Mouse (Mus musculus): ENCODE measurements around the gene Tor1b. TPM values are rescaled to one million over a fixed set of nuclear protein-coding genes. Genes with fewer than 3 reads are reported as not detected.

Tor1b gene
- 35.5 and 41.7 TPM in 2 replicates for polyA plus RNA-seq (2012; rRNA removed)

GRCm38 (mm10) chr2:30952824-30953490 lies at the start of gene Tor1b:
TSS of gene Tor1b (plus strand) at chr2:30952959.
- under 1% methylated on average over 60 of the region's 60 CpGs for WGBS
- Histone ChIP-seq H3K4me3 (ENCODE audit: control insufficient read depth, insufficient read depth, low read length) (peak within 1 kb of the TSS; percentile 55), H3K27me3 (ENCODE audit: control insufficient read depth, insufficient read depth, low read length) (no peaks in the 10 kb centered on the region), H3K27ac (ENCODE audit: control insufficient read depth, insufficient read depth, low read length) (no peak within 1 kb of the TSS), H3K4me1 (replicated peaks; ENCODE audit: control insufficient read depth, insufficient read depth, low read length) (peaks cover 19% of the 10 kb centered on the region), H3K36me3 (ENCODE audit: control insufficient read depth, insufficient read depth, low read length) (peaks cover 17% of the 10 kb centered on the region)
- TF ChIP-seq POLR2A (IDR thresholded peaks at IDR 0.05; ENCODE audit: control insufficient read depth, extremely low read depth, insufficient read depth, low read length, poor library complexity), result peak; percentile 95
- TF ChIP-seq CTCF (IDR thresholded peaks at IDR 0.05; ENCODE audit: borderline replicate concordance, control insufficient read depth, extremely low read depth, insufficient read depth, low read length, poor library complexity), result 0 out of 2 replicates have a peak, but pooled peaks have one; percentile 37
- peak; percentile 81 for DNase-seq

- Histone ChIP-seq H3K36me3 (ENCODE audit: control insufficient read depth, insufficient read depth, low read length) (no peaks in the 10 kb centered on the region), H3K4me1 (replicated peaks; ENCODE audit: control insufficient read depth, insufficient read depth, low read length) (no peaks in the 10 kb centered on the region), H3K27ac (ENCODE audit: control insufficient read depth, insufficient read depth, low read length) (no peak overlapping the region), H3K27me3 (ENCODE audit: control insufficient read depth, insufficient read depth, low read length) (no peaks in the 10 kb centered on the region), H3K4me3 (ENCODE audit: control insufficient read depth, insufficient read depth, low read length) (no peak overlapping the region)
- no peak for TF ChIP-seq POLR2A (IDR thresholded peaks at IDR 0.05; ENCODE audit: control insufficient read depth, extremely low read depth, insufficient read depth, low read length, poor library complexity)
- no peak for TF ChIP-seq CTCF (IDR thresholded peaks at IDR 0.05; ENCODE audit: borderline replicate concordance, control insufficient read depth, extremely low read depth, insufficient read depth, low read length, poor library complexity)
- 91% methylated on average over 6 of the region's 6 CpGs for WGBS
- DNase-seq, result no peak
Observed at GRCm38 (mm10) chr2:30904231-30904630, 48.5 kb upstream of the Tor1b start.

GRCm38 (mm10) chr2:30904991-30905390 lies 47.8 kb upstream of the Tor1b start:
- Histone ChIP-seq H3K36me3 (ENCODE audit: control insufficient read depth, insufficient read depth, low read length) (no peaks in the 10 kb centered on the region), H3K27ac (ENCODE audit: control insufficient read depth, insufficient read depth, low read length) (no peak overlapping the region), H3K4me1 (replicated peaks; ENCODE audit: control insufficient read depth, insufficient read depth, low read length) (no peaks in the 10 kb centered on the region), H3K27me3 (ENCODE audit: control insufficient read depth, insufficient read depth, low read length) (no peaks in the 10 kb centered on the region), H3K4me3 (ENCODE audit: control insufficient read depth, insufficient read depth, low read length) (no peak overlapping the region)
- TF ChIP-seq POLR2A (IDR thresholded peaks at IDR 0.05; ENCODE audit: control insufficient read depth, extremely low read depth, insufficient read depth, low read length, poor library complexity), result no peak
- no peak for TF ChIP-seq CTCF (IDR thresholded peaks at IDR 0.05; ENCODE audit: borderline replicate concordance, control insufficient read depth, extremely low read depth, insufficient read depth, low read length, poor library complexity)
- no peak for DNase-seq
- 88% methylated on average over 7 of the region's 7 CpGs for WGBS

- TF ChIP-seq POLR2A (IDR thresholded peaks at IDR 0.05; ENCODE audit: control insufficient read depth, extremely low read depth, insufficient read depth, low read length, poor library complexity) (no peak), CTCF (IDR thresholded peaks at IDR 0.05; ENCODE audit: borderline replicate concordance, control insufficient read depth, extremely low read depth, insufficient read depth, low read length, poor library complexity) (no peak)
- Histone ChIP-seq H3K27me3 (ENCODE audit: control insufficient read depth, insufficient read depth, low read length) (no peaks in the 10 kb centered on the region), H3K36me3 (ENCODE audit: control insufficient read depth, insufficient read depth, low read length) (no peaks in the 10 kb centered on the region), H3K4me1 (replicated peaks; ENCODE audit: control insufficient read depth, insufficient read depth, low read length) (no peaks in the 10 kb centered on the region), H3K27ac (ENCODE audit: control insufficient read depth, insufficient read depth, low read length) (no peak overlapping the region), H3K4me3 (ENCODE audit: control insufficient read depth, insufficient read depth, low read length) (no peak overlapping the region)
- no peak for DNase-seq
- 96% methylated on average over 8 of the region's 8 CpGs for WGBS
Observed at GRCm38 (mm10) chr2:30905906-30906305, 46.9 kb upstream of the Tor1b start.

- Histone ChIP-seq H3K36me3 (ENCODE audit: control insufficient read depth, insufficient read depth, low read length) (no peaks in the 10 kb centered on the region), H3K4me3 (ENCODE audit: control insufficient read depth, insufficient read depth, low read length) (no peak overlapping the region), H3K27me3 (ENCODE audit: control insufficient read depth, insufficient read depth, low read length) (no peaks in the 10 kb centered on the region), H3K4me1 (replicated peaks; ENCODE audit: control insufficient read depth, insufficient read depth, low read length) (no peaks in the 10 kb centered on the region), H3K27ac (ENCODE audit: control insufficient read depth, insufficient read depth, low read length) (no peak overlapping the region)
- TF ChIP-seq POLR2A (IDR thresholded peaks at IDR 0.05; ENCODE audit: control insufficient read depth, extremely low read depth, insufficient read depth, low read length, poor library complexity) (no peak), CTCF (IDR thresholded peaks at IDR 0.05; ENCODE audit: borderline replicate concordance, control insufficient read depth, extremely low read depth, insufficient read depth, low read length, poor library complexity) (no peak)
- 86% methylated on average over 4 of the region's 4 CpGs for whole genome bisulfite sequencing
- DNase-seq, result no peak
Observed at GRCm38 (mm10) chr2:30906641-30907040, 46.1 kb upstream of the Tor1b start.

- no peak overlapping the region for H3K4me3 ChIP-seq (ENCODE audit: control insufficient read depth, insufficient read depth, low read length)
- DNase-seq, result no peak
- TF ChIP-seq CTCF (IDR thresholded peaks at IDR 0.05; ENCODE audit: borderline replicate concordance, control insufficient read depth, extremely low read depth, insufficient read depth, low read length, poor library complexity), result no peak
- no peak for TF ChIP-seq POLR2A (IDR thresholded peaks at IDR 0.05; ENCODE audit: control insufficient read depth, extremely low read depth, insufficient read depth, low read length, poor library complexity)
- H3K36me3 ChIP-seq (ENCODE audit: control insufficient read depth, insufficient read depth, low read length), result no peaks in the 10 kb centered on the region
- WGBS, result 84% methylated on average over 4 of the region's 4 CpGs
- H3K4me1 ChIP-seq (replicated peaks; ENCODE audit: control insufficient read depth, insufficient read depth, low read length), result no peaks in the 10 kb centered on the region
- H3K27ac ChIP-seq (ENCODE audit: control insufficient read depth, insufficient read depth, low read length), result no peak overlapping the region
- no peaks in the 10 kb centered on the region for H3K27me3 ChIP-seq (ENCODE audit: control insufficient read depth, insufficient read depth, low read length)
Observed at GRCm38 (mm10) chr2:30912291-30912773, 40.4 kb upstream of the Tor1b start.

All from thymus, adult 2 months (tissue).